In the genomic region with DNA sequence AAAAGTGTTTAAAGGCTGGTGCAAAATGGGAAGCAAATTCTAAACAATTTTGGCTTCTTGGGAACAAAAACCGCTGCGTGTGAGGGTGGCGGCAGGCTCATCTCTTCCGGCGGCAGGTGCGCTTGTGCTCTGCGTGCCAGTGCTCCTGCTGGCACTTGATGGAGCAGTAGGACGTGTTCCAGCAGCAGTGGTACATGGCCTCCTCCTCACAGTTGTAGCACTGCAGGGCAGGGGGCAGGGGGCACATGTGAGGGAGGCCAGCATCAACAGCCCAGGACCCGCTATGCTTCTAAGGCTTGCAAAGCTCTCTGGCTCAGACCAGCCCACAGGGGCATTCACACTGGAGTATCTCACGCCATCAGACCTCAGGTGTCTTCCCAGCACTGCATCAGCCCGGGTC, we compare ENCODE assay signal across 14 mouse cellular contexts.
DNase-seq lines count a peak whose midpoint lies in the region; ATAC-seq and TF ChIP-seq lines count a peak whose summit lies in the region.
"Had no signal": no experiment of that assay in that cellular context is flagged by ENCODE, and none has a peak within 500 bp of the region (broad histone marks: within the 10 kb centered on the region; RNA-seq: fewer than 3 reads in every experiment).

No protein-coding gene starts in this region.

- H3K4me1 ChIP-seq in hindbrain, embryonic 11.5 days (replicated peaks; ENCODE audit: control insufficient read depth, insufficient read depth, low read length): no peaks in the 10 kb centered on the region
- no peaks in the 10 kb centered on the region for H3K4me1 ChIP-seq in hindbrain, postnatal 0 days (ENCODE audit: insufficient read depth, low read length)
- no peaks in the 10 kb centered on the region for H3K4me1 ChIP-seq in neural tube, embryonic 14.5 days (ENCODE audit: control insufficient read depth, insufficient read depth, low read length)
- no peaks in the 10 kb centered on the region for H3K4me1 ChIP-seq in neural tube, embryonic 15.5 days
- H3K4me1 ChIP-seq: intestine, embryonic 15.5 days; stomach, embryonic 15.5 days had no signal

- H3K9me3 ChIP-seq in hindbrain, embryonic 11.5 days (ENCODE audit: control insufficient read depth, low read length): no peaks in the 10 kb centered on the region
- H3K9me3 ChIP-seq in hindbrain, postnatal 0 days (ENCODE audit: low read length): no peaks in the 10 kb centered on the region
- H3K9me3 ChIP-seq in neural tube, embryonic 14.5 days (ENCODE audit: control insufficient read depth, low read length): no peaks in the 10 kb centered on the region
- no peaks in the 10 kb centered on the region for H3K9me3 ChIP-seq in neural tube, embryonic 15.5 days (replicated peaks)
- H3K9me3 ChIP-seq: intestine, embryonic 15.5 days; stomach, embryonic 15.5 days had no signal

- TF ChIP-seq CTCF in hindbrain, postnatal 0 days (IDR thresholded peaks at IDR 0.05; ENCODE audit: low read depth): no peak

- 88% methylated on average over 11 of the region's 11 CpGs for WGBS in hindbrain, embryonic 11.5 days
- WGBS in hindbrain, postnatal 0 days: 71% methylated on average over 11 of the region's 11 CpGs
- WGBS in neural tube, embryonic 14.5 days: 85% methylated on average over 11 of the region's 11 CpGs
- 75% methylated on average over 11 of the region's 11 CpGs for WGBS in neural tube, embryonic 15.5 days

- no peak for DNase-seq in hindbrain, embryonic 11.5 days (ENCODE audit: low spot score)
- no peak for DNase-seq in hindbrain, postnatal 0 days (ENCODE audit: low spot score)
- peak; percentile 62 to 71 for DNase-seq in cerebellum, postnatal 10 days
- no peak for DNase-seq in lung, postnatal 25 days (ENCODE audit: low spot score)
- DNase-seq in left cerebral cortex, adult 9 months (ENCODE audit: low spot score in 2 of 2): no peak
- DNase-seq: gastrocnemius, postnatal 25 days; kidney, postnatal 36 days; right cerebral cortex, postnatal 4 days; thymus, postnatal 4 days had no signal

- peaks cover 24% of the 10 kb centered on the region for H3K36me3 ChIP-seq in hindbrain, embryonic 11.5 days (ENCODE audit: control insufficient read depth, insufficient read depth, low read length)
- peaks cover 55% of the 10 kb centered on the region for H3K36me3 ChIP-seq in hindbrain, postnatal 0 days (ENCODE audit: insufficient read depth, low read length)
- peaks cover 60% of the 10 kb centered on the region for H3K36me3 ChIP-seq in neural tube, embryonic 14.5 days (ENCODE audit: control insufficient read depth, insufficient read depth, low read length)
- peaks cover 87% of the 10 kb centered on the region for H3K36me3 ChIP-seq in neural tube, embryonic 15.5 days

- ATAC-seq in hindbrain, embryonic 11.5 days (ENCODE audit: low FRiP score): 0 out of 2 replicates have a peak, but pooled peaks have one; percentile 19
- ATAC-seq in hindbrain, postnatal 0 days: no peak; the same call in 1 of the 2 replicates
- ATAC-seq in neural tube, embryonic 14.5 days (ENCODE audit: low read depth): 0 out of 2 replicates have a peak, but pooled peaks have one; percentile 47
- no peak for ATAC-seq in neural tube, embryonic 15.5 days (ENCODE audit: low FRiP score)
- ATAC-seq: CD4-positive, CD25-positive, alpha-beta regulatory T cell, adult 4 months; intestine, embryonic 15.5 days had no signal

- no peak overlapping the region for H3K4me3 ChIP-seq in hindbrain, embryonic 11.5 days (ENCODE audit: low read depth, low read length)
- H3K4me3 ChIP-seq in hindbrain, postnatal 0 days (ENCODE audit: low read length): no peak overlapping the region
- no peak overlapping the region for H3K4me3 ChIP-seq in neural tube, embryonic 14.5 days (ENCODE audit: low read depth, low read length)
- no peak overlapping the region for H3K4me3 ChIP-seq in neural tube, embryonic 15.5 days (replicated peaks)
- H3K4me3 ChIP-seq: intestine, embryonic 15.5 days; stomach, embryonic 15.5 days had no signal

- H3K4me2 ChIP-seq in hindbrain, embryonic 11.5 days (replicated peaks; ENCODE audit: low read depth, low read length): no peak overlapping the region
- H3K4me2 ChIP-seq in hindbrain, postnatal 0 days (ENCODE audit: low read depth, low read length): no peak overlapping the region
- H3K4me2 ChIP-seq in neural tube, embryonic 14.5 days (ENCODE audit: low read depth, low read length): no peak overlapping the region
- H3K4me2 ChIP-seq in neural tube, embryonic 15.5 days: no peak overlapping the region
- H3K4me2 ChIP-seq: intestine, embryonic 15.5 days; stomach, embryonic 15.5 days had no signal

- no peak overlapping the region for H3K9ac ChIP-seq in hindbrain, embryonic 11.5 days (ENCODE audit: low read depth, low read length)
- H3K9ac ChIP-seq in hindbrain, postnatal 0 days (replicated peaks; ENCODE audit: low read length): no peak overlapping the region
- H3K9ac ChIP-seq in neural tube, embryonic 14.5 days (replicated peaks; ENCODE audit: low read depth, low read length): no peak overlapping the region
- no peak overlapping the region for H3K9ac ChIP-seq in neural tube, embryonic 15.5 days (replicated peaks)
- H3K9ac ChIP-seq: intestine, embryonic 15.5 days; stomach, embryonic 15.5 days had no signal

- H3K27ac ChIP-seq in hindbrain, embryonic 11.5 days (ENCODE audit: low read depth, low read length): no peak overlapping the region
- H3K27ac ChIP-seq in hindbrain, postnatal 0 days: no peak overlapping the region
- H3K27ac ChIP-seq in neural tube, embryonic 14.5 days (ENCODE audit: low read depth, low read length): no peak overlapping the region
- H3K27ac ChIP-seq in neural tube, embryonic 15.5 days (replicated peaks): no peak overlapping the region
- H3K27ac ChIP-seq: intestine, embryonic 15.5 days; stomach, embryonic 15.5 days had no signal

- H3K27me3 ChIP-seq in hindbrain, embryonic 11.5 days (ENCODE audit: control insufficient read depth, insufficient read depth, low read length): no peaks in the 10 kb centered on the region
- H3K27me3 ChIP-seq in hindbrain, postnatal 0 days (ENCODE audit: insufficient read depth, low read length): no peaks in the 10 kb centered on the region
- no peaks in the 10 kb centered on the region for H3K27me3 ChIP-seq in neural tube, embryonic 14.5 days (ENCODE audit: control insufficient read depth, insufficient read depth, low read length)
- no peaks in the 10 kb centered on the region for H3K27me3 ChIP-seq in neural tube, embryonic 15.5 days (replicated peaks)
- H3K27me3 ChIP-seq: intestine, embryonic 15.5 days; stomach, embryonic 15.5 days had no signal

Comparison
In these comparisons a context has a peak if more than half of its experiments do, and no peak if none do; other contexts are left out.
1. ATAC-seq: peak in hindbrain, embryonic 11.5 days (single experiment) and neural tube, embryonic 14.5 days (single experiment); none in hindbrain, postnatal 0 days (single experiment) and neural tube, embryonic 15.5 days (single experiment).
2. DNase-seq: peak in cerebellum, postnatal 10 days (2 of 2); none in hindbrain, embryonic 11.5 days (single experiment), hindbrain, postnatal 0 days (single experiment), lung, postnatal 25 days (single experiment) and left cerebral cortex, adult 9 months (0 of 2).